Mouse (Mus musculus): ENCODE data around the gene Rin2.

Gene Rin2

GRCm38 (mm10) chr2:145829231-145829630 is 154.2 kb downstream of the Rin2 start:
- no peak for DNase-seq (ENCODE audit: low spot score)

- no peak for DNase-seq (ENCODE audit: low spot score)
Observed at GRCm38 (mm10) chr2:145830417-145830816, 155.4 kb downstream of the Rin2 start.

GRCm38 (mm10) chr2:145831949-145832835 is 157.2 kb downstream of the Rin2 start:
- DNase-seq (ENCODE audit: low spot score): no peak

GRCm38 (mm10) chr2:145832836-145833221 is 157.8 kb downstream of the Rin2 start:
- no peak for DNase-seq (ENCODE audit: low spot score)

GRCm38 (mm10) chr2:145833341-145833740 is 158.3 kb downstream of the Rin2 start:
- DNase-seq (ENCODE audit: low spot score): no peak

GRCm38 (mm10) chr2:145835920-145836319 is 160.9 kb downstream of the Rin2 start:
- no peak for DNase-seq (ENCODE audit: low spot score)

GRCm38 (mm10) chr2:145838675-145839074 is 163.7 kb downstream of the Rin2 start:
- no peak for DNase-seq (ENCODE audit: low spot score)

GRCm38 (mm10) chr2:145839565-145840315 is 164.7 kb downstream of the Rin2 start:
- no peak for DNase-seq (ENCODE audit: low spot score)

- DNase-seq (ENCODE audit: low spot score): no peak
Observed at GRCm38 (mm10) chr2:145840320-145840719, 165.3 kb downstream of the Rin2 start.

- DNase-seq (ENCODE audit: low spot score): no peak
Observed at GRCm38 (mm10) chr2:145840910-145841870, 166.2 kb downstream of the Rin2 start.

GRCm38 (mm10) chr2:145843322-145843721 is 168.3 kb downstream of the Rin2 start:
- DNase-seq (ENCODE audit: low spot score): no peak

- no peak for DNase-seq (ENCODE audit: low spot score)
Observed at GRCm38 (mm10) chr2:145846595-145846994, 171.6 kb downstream of the Rin2 start.

GRCm38 (mm10) chr2:145849170-145849905 is 174.3 kb downstream of the Rin2 start:
- DNase-seq (ENCODE audit: low spot score): no peak

GRCm38 (mm10) chr2:145850779-145851178 is 175.8 kb downstream of the Rin2 start:
- no peak for DNase-seq (ENCODE audit: low spot score)

GRCm38 (mm10) chr2:145855831-145856230 is 180.8 kb downstream of the Rin2 start:
- DNase-seq (ENCODE audit: low spot score): no peak

GRCm38 (mm10) chr2:145857864-145858263 is 182.8 kb downstream of the Rin2 start:
- DNase-seq (ENCODE audit: low spot score): no peak

GRCm38 (mm10) chr2:145859442-145859931 is 184.5 kb downstream of the Rin2 start:
- DNase-seq (ENCODE audit: low spot score): peak; percentile 42

GRCm38 (mm10) chr2:145859932-145860801 is 185.2 kb downstream of the Rin2 start:
- DNase-seq (ENCODE audit: low spot score): peak; percentile 82

- DNase-seq (ENCODE audit: low spot score): no peak
Observed at GRCm38 (mm10) chr2:145861193-145862123, 186.4 kb downstream of the Rin2 start.
